Mouse (Mus musculus): ENCODE results near the gene Ost4. TPM values are rescaled to one million over a fixed set of nuclear protein-coding genes. Genes with fewer than 3 reads are reported as not detected.

Gene Ost4
- 105 and 129 TPM in 2 replicates for total RNA-seq (2023)

GRCm38 (mm10) chr5:30907413-30908059 lies at the start of gene Ost4:
Gene Ost4 (minus strand): TSS chr5:30907788.

DNA sequence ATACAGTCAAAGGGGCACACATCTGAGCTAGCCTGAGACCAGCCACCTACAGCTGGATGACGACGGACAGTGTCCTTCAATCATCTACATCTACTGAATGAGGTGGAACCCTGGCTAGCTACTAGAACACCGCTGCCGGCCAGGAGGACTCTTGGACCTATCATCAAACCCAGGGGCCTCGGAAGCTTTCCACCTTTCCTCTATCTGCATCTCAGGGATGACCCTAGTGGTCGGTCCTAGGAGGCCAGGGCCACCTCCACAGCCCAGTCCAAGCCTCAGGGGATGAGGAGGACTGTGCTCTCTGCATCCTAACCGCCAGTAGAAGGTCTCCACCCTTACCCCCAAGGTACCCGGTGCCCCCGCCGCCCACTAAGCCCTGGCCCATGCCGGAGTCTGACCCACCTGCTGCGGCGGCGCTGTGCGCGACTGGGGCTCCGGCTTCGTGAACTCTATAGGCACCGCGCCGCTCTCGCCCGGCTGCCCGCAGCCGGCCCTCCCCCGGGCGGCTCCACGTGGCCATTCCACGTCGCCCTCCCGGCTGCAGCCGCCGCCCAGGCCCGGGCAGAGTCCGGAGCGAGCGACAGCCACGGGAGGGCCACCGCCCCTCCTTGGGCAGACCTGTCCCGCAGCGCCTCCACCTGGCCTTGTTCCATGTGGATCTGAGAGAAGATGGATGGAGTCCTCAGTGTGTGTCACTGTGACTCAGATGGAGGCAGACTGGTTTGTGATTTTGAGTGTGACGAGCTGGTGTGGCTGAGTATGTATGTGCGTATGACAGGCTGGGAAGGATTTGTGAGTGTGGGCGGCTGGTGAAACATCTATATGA lies 37.6 kb upstream of the Ost4 start, which contains the start of gene Cgref1:
Cgref1 (minus strand) TSS at position 636 of the 826 bp plus-strand sequence.

GRCm38 (mm10) chr5:30921256-30922033 lies 13.9 kb upstream of the Ost4 start, which contains the start of gene Khk:
Gene Khk (plus strand): TSS chr5:30921431.

DNA sequence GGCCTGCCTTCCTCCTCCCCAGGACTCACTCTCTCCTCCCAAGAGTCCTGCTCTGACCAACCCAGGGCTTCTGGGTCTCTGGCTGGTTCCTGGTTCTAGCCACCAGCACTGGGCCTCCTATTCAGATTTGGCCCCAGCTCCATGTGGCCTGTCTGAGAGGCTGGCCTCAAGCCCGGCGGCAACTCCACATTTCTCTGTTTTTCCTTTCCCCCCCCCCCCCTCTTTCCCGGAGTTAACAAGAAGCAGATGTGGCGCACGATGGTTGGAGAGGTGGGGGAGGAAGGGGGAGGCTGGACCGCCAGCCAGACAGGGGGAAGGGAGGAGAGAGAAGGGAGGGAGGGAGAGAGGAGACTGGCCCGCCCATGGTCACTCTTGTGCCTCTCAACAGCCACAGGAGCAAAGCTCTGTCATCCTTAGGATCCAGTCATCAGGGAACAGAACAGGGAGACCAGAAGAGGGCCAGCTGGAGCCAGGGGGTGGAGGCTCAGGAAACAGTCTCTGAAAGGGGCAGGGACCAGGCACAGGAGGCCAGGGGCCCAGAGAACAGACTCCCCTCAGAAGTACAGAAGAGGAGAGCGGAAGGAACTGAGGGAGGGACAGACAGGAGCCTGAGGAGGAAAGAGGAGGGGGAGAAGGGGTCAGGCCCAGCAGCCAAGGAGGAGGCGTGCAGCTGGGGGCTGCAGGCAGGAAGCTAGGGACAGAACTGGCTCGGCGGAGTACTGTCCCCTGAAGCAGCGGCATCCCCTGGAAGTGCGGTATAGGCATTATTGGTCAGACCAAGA lies 5.7 kb upstream of the Ost4 start, which contains the start of gene Emilin1:
Emilin1 (plus strand) TSS at position 343 of the 782 bp plus-strand sequence.

GRCm38 (mm10) chr5:30888337-30889087 lies 19.1 kb downstream of the Ost4 start, which contains the start of gene Agbl5:
Gene Agbl5 (plus strand): TSS chr5:30888694.

DNA sequence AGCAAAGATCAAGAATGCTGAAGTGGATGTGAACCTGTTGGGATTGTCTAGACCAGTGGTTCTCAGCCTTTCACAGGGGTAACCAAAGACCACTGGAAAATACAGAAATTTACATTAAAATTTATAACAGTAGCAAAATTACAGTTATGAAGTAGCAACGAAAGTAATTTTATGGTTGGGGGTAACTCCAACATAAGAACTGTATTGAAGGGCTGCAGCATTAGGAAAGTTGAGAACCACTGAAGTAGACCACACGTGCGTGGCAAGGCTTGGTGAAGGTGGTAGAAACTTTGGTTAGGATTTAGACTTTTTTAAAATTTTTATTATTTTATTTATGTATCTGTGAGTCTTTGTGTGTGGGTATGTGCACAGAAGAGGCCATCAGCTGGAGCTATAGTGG lies 39.9 kb downstream of the Ost4 start, which contains the start of gene Tmem214:
Tmem214 (plus strand) TSS at position 301 of the 400 bp plus-strand sequence.

Other genes starting within 250 kb of the Ost4 start
- 118 and 132 TPM in 2 replicates for gene Cenpa, start 241.0 kb downstream of the Ost4 start, total RNA-seq (2023)
- not detected in 2 replicates for gene Dpysl5, start 196.2 kb downstream of the Ost4 start, total RNA-seq (2023)
- gene Mapre3, start 93.1 kb downstream of the Ost4 start, total RNA-seq (2023), result 1.5 and 1.6 TPM in 2 replicates
- 21.9 and 30.1 TPM in 2 replicates for gene Tmem214, start 39.8 kb downstream of the Ost4 start, total RNA-seq (2023)
- gene Agbl5, start 19.1 kb downstream of the Ost4 start, total RNA-seq (2023), result 3.1 and 4.6 TPM in 2 replicates
- gene Emilin1, start 5.6 kb upstream of the Ost4 start, total RNA-seq (2023), result 22.9 and 23.7 TPM in 2 replicates
- 28.9 and 31.7 TPM in 2 replicates for gene Khk, start 13.6 kb upstream of the Ost4 start, total RNA-seq (2023)
- gene Cgref1, start 37.8 kb upstream of the Ost4 start, total RNA-seq (2023), result 0.98 TPM in 1 of 2 replicates, not detected in the other
- 430 and 600 TPM in 2 replicates for gene Preb, start 52.6 kb upstream of the Ost4 start, total RNA-seq (2023)
- gene Tcf23, start 60.9 kb upstream of the Ost4 start, total RNA-seq (2023), result not detected in 2 replicates
- 11.6 and 17.1 TPM in 2 replicates for gene Atraid, start 140.5 kb upstream of the Ost4 start, total RNA-seq (2023)
- 2.4 and 3.3 TPM in 2 replicates for gene Slc5a6, start 141.1 kb upstream of the Ost4 start, total RNA-seq (2023)
- 8.2 and 20.3 TPM in 2 replicates for gene Cad, start 147.0 kb upstream of the Ost4 start, total RNA-seq (2023)
- gene Dnajc5g, start 198.5 kb upstream of the Ost4 start, total RNA-seq (2023), result not detected in 2 replicates
- not detected in 2 replicates for gene Slc30a3, start 200.4 kb upstream of the Ost4 start, total RNA-seq (2023)
- gene Trim54, start 208.9 kb upstream of the Ost4 start, total RNA-seq (2023), result not detected in 2 replicates
- not detected in 2 replicates for gene Ucn, start 231.0 kb upstream of the Ost4 start, total RNA-seq (2023)
- 7.0 and 7.6 TPM in 2 replicates for gene Mpv17, start 246.5 kb upstream of the Ost4 start, total RNA-seq (2023)

Data from neutrophil, adult 65 days (primary cell).